Mouse (Mus musculus): Measurements from ENCODE around the gene Lars2.

DNA sequence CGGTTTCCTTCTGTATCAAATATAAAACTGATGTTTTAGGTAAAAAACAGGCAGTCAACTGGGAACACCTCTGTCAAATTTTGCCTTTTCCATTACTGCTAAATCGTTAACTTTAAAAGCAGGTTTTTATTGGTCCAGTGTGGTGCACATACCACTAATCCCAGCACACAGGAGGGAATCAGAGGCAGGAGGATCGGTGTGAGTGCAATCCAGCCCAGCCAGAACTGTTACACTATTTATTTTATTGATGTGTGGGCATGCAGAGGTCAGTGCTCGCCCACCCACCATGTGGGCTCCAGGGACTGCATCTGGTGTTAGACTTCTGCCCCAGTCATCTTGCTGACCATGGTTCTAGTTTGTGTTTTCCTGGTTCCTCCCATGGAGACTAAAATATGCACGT is 15.7 kb downstream of the Lars2 start:
- TF ChIP-seq CTCF (IDR thresholded peaks at IDR 0.05; ENCODE audit: low read depth) (no peak), EP300 (optimal IDR thresholded peaks at IDR 0.05) (no peak)
